Mouse (Mus musculus): ENCODE measurements around the gene Cckbr. TPM values are rescaled to one million over a fixed set of nuclear protein-coding genes. Genes with fewer than 3 reads are reported as not detected.
A peak's percentile ranks its signal among the peaks of the same experiment; 100 is the strongest.
"Not testable (repeated sequence)": the region's sequence is repeated elsewhere in the genome, so short reads cannot be mapped to it uniquely, and the experiment has no call there.

Cckbr gene
- total RNA-seq, 2 experiments from 2014 or later: not detected

DNA sequence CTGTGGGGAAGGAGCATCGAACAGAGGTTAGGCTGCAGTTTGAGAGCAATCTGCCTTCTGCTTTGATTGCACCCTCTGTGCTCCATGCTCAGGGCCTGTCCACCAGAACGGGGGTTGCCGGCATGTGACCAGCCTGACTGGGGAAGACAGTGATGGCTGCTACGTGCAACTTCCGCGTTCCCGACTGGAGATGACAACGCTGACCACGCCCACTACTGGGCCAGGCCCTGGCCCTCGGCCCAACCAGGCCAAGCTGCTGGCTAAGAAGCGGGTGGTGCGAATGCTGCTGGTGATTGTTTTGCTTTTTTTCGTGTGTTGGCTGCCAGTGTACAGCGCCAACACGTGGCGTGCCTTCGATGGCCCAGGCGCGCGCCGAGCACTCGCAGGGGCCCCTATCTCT, 9.3 kb downstream of the Cckbr start:
- DNase-seq (ENCODE audit: low spot score in 2 of 2): no peak

- no peak for DNase-seq (ENCODE audit: low spot score in 2 of 2)
Observed at GRCm38 (mm10) chr7:105437979-105438772, 12.6 kb downstream of the Cckbr start.

GRCm38 (mm10) chr7:105441426-105441825, 15.9 kb downstream of the Cckbr start:
- DNase-seq (ENCODE audit: low spot score in 2 of 2): no peak

- no peak for DNase-seq (ENCODE audit: low spot score in 2 of 2)
Observed at GRCm38 (mm10) chr7:105445076-105445475, 19.5 kb downstream of the Cckbr start.

DNA sequence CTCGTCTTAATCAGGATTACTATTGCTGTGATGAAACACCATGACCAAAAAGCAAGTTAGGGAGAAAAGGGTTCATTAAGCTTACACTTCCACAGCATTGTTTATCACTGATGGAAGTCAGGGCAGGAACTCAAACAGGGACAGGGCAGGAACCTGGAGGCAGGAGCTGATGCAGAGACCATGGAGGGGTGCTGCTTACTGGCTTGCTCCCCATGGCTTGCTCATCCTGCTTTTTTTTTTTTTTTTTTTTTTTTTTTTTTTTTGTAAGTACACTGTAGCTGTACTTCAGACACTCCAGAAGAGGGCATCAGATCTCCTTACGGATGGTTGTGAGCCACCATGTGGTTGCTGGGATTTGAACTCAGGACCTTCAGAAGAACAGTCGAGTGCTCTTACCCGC, 27.8 kb downstream of the Cckbr start:
- DNase-seq (ENCODE audit: low spot score in 2 of 2): not testable (repeated sequence)

GRCm38 (mm10) chr7:105458546-105458945, 33.0 kb downstream of the Cckbr start:
- no peak for DNase-seq (ENCODE audit: low spot score in 2 of 2)

DNA sequence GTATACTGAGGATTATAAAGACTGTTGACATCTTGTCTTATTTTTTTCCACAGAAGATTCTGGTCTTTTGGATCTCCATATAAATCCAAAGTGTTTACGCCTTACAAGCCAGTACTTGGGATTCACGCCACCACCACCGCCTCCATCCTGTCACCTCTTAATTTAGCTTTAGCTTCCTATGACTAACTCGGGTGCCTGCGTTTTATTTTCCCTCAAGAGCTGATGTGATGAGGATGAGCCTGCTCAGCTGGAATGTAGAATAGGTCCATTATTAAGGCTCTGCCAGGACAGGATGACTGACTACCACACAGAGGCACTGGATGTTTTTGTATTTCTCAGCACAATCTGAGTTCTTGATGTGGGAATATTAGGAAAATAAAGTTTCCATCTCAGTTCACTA, 40.0 kb downstream of the Cckbr start:
- DNase-seq (ENCODE audit: low spot score in 2 of 2): not testable (repeated sequence)

DNA sequence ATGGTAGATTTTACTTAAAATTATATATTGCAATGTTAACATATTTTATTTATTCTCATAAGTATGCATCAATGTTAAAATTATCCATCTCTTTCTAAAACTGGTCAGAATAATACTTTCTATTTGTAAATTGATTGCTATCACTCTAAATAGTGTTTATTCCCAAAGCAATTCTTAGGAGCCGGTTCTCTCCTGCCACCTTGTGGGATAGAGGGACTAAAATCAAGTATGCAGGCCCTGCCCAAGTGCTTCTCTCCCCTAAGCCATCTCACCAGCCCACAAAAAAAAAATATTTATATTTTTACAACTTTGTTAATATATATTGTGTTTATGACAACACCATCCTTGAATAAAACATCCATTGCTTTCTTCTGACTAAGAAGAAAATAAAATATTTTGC, 47.1 kb downstream of the Cckbr start:
- DNase-seq (ENCODE audit: low spot score in 2 of 2): no peak

DNA sequence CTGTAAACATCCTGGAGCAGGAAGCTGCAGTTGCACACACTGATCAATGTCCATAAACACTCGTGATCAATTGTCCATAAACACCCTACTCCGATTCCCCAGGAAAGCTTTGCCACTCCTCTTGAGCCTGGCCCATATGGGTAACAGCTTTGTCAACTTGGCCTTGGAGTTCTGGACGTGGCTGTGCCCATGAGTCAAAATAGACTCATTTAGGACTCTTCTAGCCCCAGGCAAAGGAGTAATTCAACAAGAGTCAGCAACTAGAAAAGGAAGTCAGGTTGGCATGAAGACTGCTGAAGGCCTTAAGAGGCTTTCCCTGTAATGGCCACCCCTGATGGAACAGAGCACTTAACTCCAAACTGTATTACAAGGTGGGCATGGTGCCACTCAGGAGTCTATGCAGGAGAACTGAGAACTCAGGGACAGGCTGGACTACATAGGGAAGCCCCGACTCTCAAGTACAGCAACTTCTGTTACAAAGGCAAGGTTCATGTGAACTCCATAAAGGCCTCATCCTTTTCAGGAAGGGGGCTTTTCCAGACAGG, 49.3 kb downstream of the Cckbr start:
- peak in 1 of 2 experiments; percentile 17 for DNase-seq (ENCODE audit: low spot score in 2 of 2)

- DNase-seq (ENCODE audit: low spot score in 2 of 2): no peak
Observed at GRCm38 (mm10) chr7:105475396-105475949, 49.9 kb downstream of the Cckbr start.

- DNase-seq (ENCODE audit: low spot score in 2 of 2): no peak
Observed at GRCm38 (mm10) chr7:105476683-105477432, 51.3 kb downstream of the Cckbr start.

DNA sequence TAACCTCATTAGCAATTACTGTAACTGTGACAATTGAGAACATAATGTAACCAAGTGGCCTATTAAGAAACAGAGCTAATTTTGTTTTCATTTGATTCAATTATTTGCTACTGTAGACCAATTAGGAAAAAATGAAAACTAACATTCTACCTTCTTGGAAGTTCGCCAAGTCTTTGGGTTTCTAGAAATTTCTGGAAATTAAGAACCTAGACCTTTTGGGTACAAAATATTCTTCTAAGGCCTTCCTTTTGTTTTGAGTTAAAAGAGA, 51.8 kb downstream of the Cckbr start:
- no peak for DNase-seq (ENCODE audit: low spot score in 2 of 2)

- peak in 1 of 2 experiments; percentile 44 for DNase-seq (ENCODE audit: low spot score in 2 of 2)
Observed at GRCm38 (mm10) chr7:105477841-105478240, 52.3 kb downstream of the Cckbr start.

- DNase-seq (ENCODE audit: low spot score in 2 of 2): no peak
Observed at GRCm38 (mm10) chr7:105478344-105478743, 52.8 kb downstream of the Cckbr start.

- no peak for DNase-seq (ENCODE audit: low spot score in 2 of 2)
Observed at GRCm38 (mm10) chr7:105479232-105479631, 53.7 kb downstream of the Cckbr start.

GRCm38 (mm10) chr7:105480081-105480480, 54.5 kb downstream of the Cckbr start:
- DNase-seq (ENCODE audit: low spot score in 2 of 2): no peak

- peak; percentile 54 to 64 for DNase-seq (ENCODE audit: low spot score in 2 of 2)
Observed at GRCm38 (mm10) chr7:105480561-105481504, 55.3 kb downstream of the Cckbr start.

DNA sequence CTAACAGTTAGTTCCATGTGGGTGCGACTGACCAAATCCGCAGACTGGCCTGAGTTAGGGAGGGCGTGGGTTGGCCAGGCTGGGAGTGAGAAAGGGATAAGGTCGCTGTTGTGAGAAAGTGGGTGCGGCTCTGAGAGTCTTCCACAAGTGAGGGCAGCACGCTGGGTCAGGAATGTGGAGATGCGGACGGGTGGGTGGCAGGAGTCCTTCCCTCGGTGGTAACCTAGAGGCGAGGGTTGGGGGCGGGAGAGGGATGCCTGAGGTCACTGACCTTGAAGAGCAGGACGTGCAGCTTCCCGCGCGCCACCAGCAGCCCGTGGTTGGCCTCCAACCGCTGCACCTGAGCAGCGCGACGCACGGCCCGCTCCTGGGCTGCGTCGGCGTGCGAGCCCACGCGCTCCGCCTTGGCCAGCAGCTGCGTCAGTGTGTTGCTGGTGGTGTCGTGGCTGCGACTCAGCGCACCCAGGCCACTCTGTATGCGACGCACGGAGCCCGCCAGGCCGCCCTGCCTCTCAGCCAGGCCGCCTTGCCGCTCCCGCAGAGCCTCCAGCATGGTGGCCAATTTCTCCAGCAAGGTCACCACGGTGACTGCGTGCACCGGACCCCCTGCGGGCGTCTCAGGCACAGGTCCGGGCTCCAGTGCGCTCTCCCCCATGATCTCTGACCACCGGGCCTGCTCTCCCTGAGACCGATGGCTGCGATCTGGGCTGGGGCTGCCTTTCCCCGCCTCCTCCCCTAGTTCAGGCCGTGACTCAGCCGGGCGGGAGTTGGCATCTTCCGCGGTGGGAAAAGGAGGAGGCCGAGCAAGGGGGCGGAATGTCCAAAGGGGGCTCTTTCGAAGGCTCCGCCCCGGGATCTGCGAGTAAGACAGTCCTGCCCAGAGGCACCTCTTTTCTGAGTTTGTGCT, 56.2 kb downstream of the Cckbr start, which contains the start of gene Cavin3:
Cavin3 (minus strand) TSS at position 796 of the 907 bp plus-strand sequence.
- DNase-seq (ENCODE audit: low spot score in 2 of 2): peak; percentile 80 to 85

DNA sequence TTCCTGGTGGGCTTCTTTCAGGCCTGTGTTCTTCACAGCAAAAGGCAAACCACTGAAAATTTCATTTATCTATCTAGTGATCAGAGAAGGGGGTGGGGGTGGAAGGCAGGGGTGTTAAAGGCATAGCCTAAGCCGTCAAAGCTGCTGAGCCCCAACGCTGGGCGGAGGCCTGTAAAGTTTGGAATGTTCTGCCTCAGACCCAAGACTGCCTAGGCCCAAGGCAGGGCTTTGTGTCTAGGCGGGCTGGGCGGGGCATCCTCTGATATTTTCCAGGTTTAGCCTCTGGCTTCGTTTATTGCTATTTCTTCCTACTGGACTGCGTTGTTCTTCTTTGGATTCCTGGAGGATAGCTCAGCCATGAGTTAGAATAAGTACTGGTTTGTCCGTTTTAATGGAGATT, 56.9 kb downstream of the Cckbr start:
- no peak for DNase-seq (ENCODE audit: low spot score in 2 of 2)

DNA sequence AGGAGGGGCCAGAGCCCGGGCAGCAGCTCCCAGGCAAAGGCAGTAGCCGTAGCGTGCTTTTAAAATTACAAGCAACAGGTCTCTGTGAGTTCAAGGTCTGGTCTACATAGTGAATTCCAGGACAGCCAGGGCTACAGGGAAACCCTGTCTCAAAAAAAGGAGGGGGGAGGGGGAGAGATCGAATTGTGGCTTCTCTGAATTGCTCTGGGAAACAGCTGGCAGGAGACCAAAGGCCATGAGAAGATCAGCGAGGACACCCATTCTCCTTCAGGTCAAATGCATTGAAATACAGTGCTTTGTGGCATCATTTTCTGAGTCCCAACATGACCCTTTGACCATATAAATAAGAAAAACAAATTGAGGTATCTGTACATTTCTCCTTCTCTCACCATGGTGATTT, 59.5 kb downstream of the Cckbr start:
- peak in 1 of 2 experiments; percentile 25 for DNase-seq (ENCODE audit: low spot score in 2 of 2)
